In the genomic region with DNA sequence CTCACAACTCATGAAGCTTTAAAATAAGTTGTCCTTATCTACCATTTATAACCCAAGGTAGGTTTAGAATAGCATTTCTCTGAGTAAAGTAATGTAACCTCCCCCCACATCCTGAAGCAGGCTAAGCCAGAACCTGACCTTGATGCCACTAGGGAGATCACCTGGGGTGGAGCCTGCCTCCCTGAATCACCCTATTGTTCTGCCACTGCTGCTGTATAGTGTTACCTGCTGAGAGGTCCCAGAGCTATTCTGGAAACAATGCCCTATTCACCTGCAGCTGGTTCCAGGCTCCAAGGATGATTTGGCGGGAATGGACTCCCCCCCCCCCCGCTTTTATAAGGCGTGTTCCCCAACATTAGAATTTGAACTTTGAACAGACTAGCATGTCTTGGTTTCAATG, we compare ENCODE assay signal across 26 mouse cellular contexts.
"Had no signal": no experiment of that assay in that cellular context is flagged by ENCODE, and none has a peak within 500 bp of the region (broad histone marks: within the 10 kb centered on the region; RNA-seq: fewer than 3 reads in every experiment).

No protein-coding gene starts in this region.

- DNase-seq: gastrocnemius, postnatal 14 days; gastrocnemius, postnatal 36 days; heart, adult 11 months; heart, adult 2 months; heart, postnatal 14 days; heart, postnatal 36 days; kidney, adult 18-20 months; kidney, adult 8-10 months; kidney, postnatal 10 days; kidney, postnatal 4 days; liver; liver, embryonic 13.5 days had no signal

- H3K9ac ChIP-seq: heart, embryonic 13.5 days; heart, embryonic 15.5 days; hindbrain, embryonic 13.5 days; intestine, embryonic 15.5 days; limb, embryonic 12.5 days; liver, embryonic 13.5 days; liver, embryonic 15.5 days had no signal

- H3K4me2 ChIP-seq: heart, embryonic 11.5 days; heart, embryonic 13.5 days; heart, embryonic 15.5 days; hindbrain, embryonic 13.5 days; intestine, embryonic 15.5 days; limb, embryonic 12.5 days; liver, embryonic 11.5 days; liver, embryonic 13.5 days; liver, embryonic 15.5 days had no signal

- ATAC-seq: hindbrain, embryonic 16.5 days; inflammation-experienced regulatory T-cells, adult 6 months; intestine, embryonic 15.5 days; intestine, postnatal 0 days had no signal

- H3K4me3 ChIP-seq: heart, adult 2 months; heart, embryonic 13.5 days; heart, embryonic 15.5 days; hindbrain, embryonic 13.5 days; intestine, embryonic 15.5 days; layer of hippocampus, adult 2 months; left cerebral cortex, adult 2 months; limb, embryonic 10.5 days; limb, embryonic 12.5 days; liver, embryonic 13.5 days; liver, embryonic 15.5 days had no signal

- H3K4me1 ChIP-seq: heart, embryonic 13.5 days; heart, embryonic 15.5 days; hindbrain, embryonic 13.5 days; intestine, embryonic 15.5 days; limb, embryonic 10.5 days; limb, embryonic 12.5 days; liver, embryonic 13.5 days; liver, embryonic 15.5 days had no signal

- H3K27ac ChIP-seq: heart, adult 2 months; heart, embryonic 13.5 days; heart, embryonic 15.5 days; hindbrain, embryonic 13.5 days; intestine, embryonic 15.5 days; layer of hippocampus, adult 2 months; left cerebral cortex, adult 2 months; limb, embryonic 10.5 days; limb, embryonic 12.5 days; liver, embryonic 13.5 days; liver, embryonic 15.5 days had no signal

- H3K27me3 ChIP-seq: heart, embryonic 13.5 days; heart, embryonic 15.5 days; hindbrain, embryonic 13.5 days; intestine, embryonic 15.5 days; limb, embryonic 12.5 days; liver, embryonic 13.5 days; liver, embryonic 15.5 days had no signal

- H3K36me3 ChIP-seq: heart, embryonic 13.5 days; heart, embryonic 15.5 days; hindbrain, embryonic 13.5 days; intestine, embryonic 15.5 days; limb, embryonic 10.5 days; limb, embryonic 12.5 days; liver, embryonic 13.5 days; liver, embryonic 15.5 days had no signal

- H3K9me3 ChIP-seq: heart, embryonic 13.5 days; heart, embryonic 15.5 days; hindbrain, embryonic 13.5 days; intestine, embryonic 15.5 days; limb, embryonic 10.5 days; limb, embryonic 12.5 days; liver, embryonic 13.5 days; liver, embryonic 15.5 days had no signal
